Mouse (Mus musculus): Measurements from ENCODE around the gene Tecpr2. TPM values are rescaled to one million over a fixed set of nuclear protein-coding genes. Genes with fewer than 3 reads are reported as not detected.

Tecpr2 gene
- polyA plus RNA-seq, 1 experiment: 20.2 TPM

- Histone ChIP-seq H3K27me3 (ENCODE audit: control insufficient read depth, insufficient read depth, low read length) (no peaks in the 10 kb centered on the region), H3K4me3 (replicated peaks; ENCODE audit: insufficient read depth, low read depth, low read length) (no peak overlapping the region), H3K4me1 (ENCODE audit: control insufficient read depth, insufficient read depth, low read length) (peaks cover 10% of the 10 kb centered on the region), H3K27ac (ENCODE audit: insufficient read depth, low read length) (no peak overlapping the region)
- DNase-seq: no peak
- 75% methylated on average over 9 of the region's 9 CpGs for WGBS
- TF ChIP-seq CTCF (IDR thresholded peaks at IDR 0.05; ENCODE audit: borderline replicate concordance, insufficient read depth, low read depth, low read length) (no peak), POLR2A (IDR thresholded peaks at IDR 0.05; ENCODE audit: borderline replicate concordance, insufficient read depth, low read length) (no peak)
Observed at GRCm38 (mm10) chr12:111004142-111004541, 115.1 kb downstream of the Tecpr2 start.

GRCm38 (mm10) chr12:111005803-111006202 lies 116.7 kb downstream of the Tecpr2 start:
- TF ChIP-seq POLR2A (IDR thresholded peaks at IDR 0.05; ENCODE audit: borderline replicate concordance, insufficient read depth, low read length) (no peak), CTCF (IDR thresholded peaks at IDR 0.05; ENCODE audit: borderline replicate concordance, insufficient read depth, low read depth, low read length) (no peak)
- 82% methylated on average over 6 of the region's 6 CpGs for WGBS
- no peak overlapping the region for H3K4me3 ChIP-seq (replicated peaks; ENCODE audit: insufficient read depth, low read depth, low read length)
- no peak for DNase-seq
- no peak overlapping the region for H3K27ac ChIP-seq (ENCODE audit: insufficient read depth, low read length)
- peaks cover 12% of the 10 kb centered on the region for H3K4me1 ChIP-seq (ENCODE audit: control insufficient read depth, insufficient read depth, low read length)
- no peaks in the 10 kb centered on the region for H3K27me3 ChIP-seq (ENCODE audit: control insufficient read depth, insufficient read depth, low read length)

- no peak overlapping the region for H3K27ac ChIP-seq (ENCODE audit: insufficient read depth, low read length)
- DNase-seq: no peak
- no peak overlapping the region for H3K4me3 ChIP-seq (replicated peaks; ENCODE audit: insufficient read depth, low read depth, low read length)
- 66% methylated on average over 5 of the region's 5 CpGs for WGBS
- no peak for TF ChIP-seq CTCF (IDR thresholded peaks at IDR 0.05; ENCODE audit: borderline replicate concordance, insufficient read depth, low read depth, low read length)
- no peak for TF ChIP-seq POLR2A (IDR thresholded peaks at IDR 0.05; ENCODE audit: borderline replicate concordance, insufficient read depth, low read length)
- H3K4me1 ChIP-seq (ENCODE audit: control insufficient read depth, insufficient read depth, low read length): peaks cover 12% of the 10 kb centered on the region
- no peaks in the 10 kb centered on the region for H3K27me3 ChIP-seq (ENCODE audit: control insufficient read depth, insufficient read depth, low read length)
Observed at GRCm38 (mm10) chr12:111006339-111006738, 117.3 kb downstream of the Tecpr2 start.

- TF ChIP-seq POLR2A (IDR thresholded peaks at IDR 0.05; ENCODE audit: borderline replicate concordance, insufficient read depth, low read length) (no peak), CTCF (IDR thresholded peaks at IDR 0.05; ENCODE audit: borderline replicate concordance, insufficient read depth, low read depth, low read length) (no peak)
- 88% methylated on average over 14 of the region's 14 CpGs for WGBS
- Histone ChIP-seq H3K27ac (ENCODE audit: insufficient read depth, low read length) (no peak overlapping the region), H3K4me3 (replicated peaks; ENCODE audit: insufficient read depth, low read depth, low read length) (no peak overlapping the region), H3K27me3 (ENCODE audit: control insufficient read depth, insufficient read depth, low read length) (no peaks in the 10 kb centered on the region), H3K4me1 (ENCODE audit: control insufficient read depth, insufficient read depth, low read length) (peaks cover 12% of the 10 kb centered on the region)
- no peak for DNase-seq
Observed at GRCm38 (mm10) chr12:111007134-111008103, 118.4 kb downstream of the Tecpr2 start.

GRCm38 (mm10) chr12:111008500-111009490 lies 119.7 kb downstream of the Tecpr2 start:
- Histone ChIP-seq H3K4me3 (replicated peaks; ENCODE audit: insufficient read depth, low read depth, low read length) (no peak overlapping the region), H3K4me1 (ENCODE audit: control insufficient read depth, insufficient read depth, low read length) (peaks cover 12% of the 10 kb centered on the region), H3K27ac (ENCODE audit: insufficient read depth, low read length) (no peak overlapping the region), H3K27me3 (ENCODE audit: control insufficient read depth, insufficient read depth, low read length) (no peaks in the 10 kb centered on the region)
- 17% methylated on average over 11 of the region's 11 CpGs for WGBS
- peak; percentile 41 to 66 for DNase-seq
- TF ChIP-seq CTCF (IDR thresholded peaks at IDR 0.05; ENCODE audit: borderline replicate concordance, insufficient read depth, low read depth, low read length) (no peak), POLR2A (IDR thresholded peaks at IDR 0.05; ENCODE audit: borderline replicate concordance, insufficient read depth, low read length) (no peak)

GRCm38 (mm10) chr12:111009615-111010257 lies 120.7 kb downstream of the Tecpr2 start:
- TF ChIP-seq POLR2A (IDR thresholded peaks at IDR 0.05; ENCODE audit: borderline replicate concordance, insufficient read depth, low read length) (no peak), CTCF (IDR thresholded peaks at IDR 0.05; ENCODE audit: borderline replicate concordance, insufficient read depth, low read depth, low read length) (no peak)
- WGBS: 81% methylated on average over 6 of the region's 6 CpGs
- Histone ChIP-seq H3K4me1 (ENCODE audit: control insufficient read depth, insufficient read depth, low read length) (peaks cover 12% of the 10 kb centered on the region), H3K27ac (ENCODE audit: insufficient read depth, low read length) (no peak overlapping the region), H3K4me3 (replicated peaks; ENCODE audit: insufficient read depth, low read depth, low read length) (no peak overlapping the region), H3K27me3 (ENCODE audit: control insufficient read depth, insufficient read depth, low read length) (no peaks in the 10 kb centered on the region)
- no peak for DNase-seq

- WGBS: 89% methylated on average over 3 of the region's 3 CpGs
- Histone ChIP-seq H3K4me3 (replicated peaks; ENCODE audit: insufficient read depth, low read depth, low read length) (no peak overlapping the region), H3K4me1 (ENCODE audit: control insufficient read depth, insufficient read depth, low read length) (no peaks in the 10 kb centered on the region), H3K27ac (ENCODE audit: insufficient read depth, low read length) (no peak overlapping the region), H3K27me3 (ENCODE audit: control insufficient read depth, insufficient read depth, low read length) (no peaks in the 10 kb centered on the region)
- no peak for DNase-seq
- TF ChIP-seq POLR2A (IDR thresholded peaks at IDR 0.05; ENCODE audit: borderline replicate concordance, insufficient read depth, low read length): no peak
Observed at GRCm38 (mm10) chr12:111016807-111017206, 127.7 kb downstream of the Tecpr2 start.
